Mouse (Mus musculus) liver, adult (tissue): Measurements from ENCODE around the gene Zkscan2.
A peak's percentile ranks its signal among the peaks of the same experiment; 100 is the strongest.

Experiments used
- GATA4 ChIP-seq: IDR thresholded peaks from 2 replicates; pipeline ENCODE4 v1.6.1; 2014; ENCODE audit warnings: mild to moderate bottlenecking, low read length; ENCODE audit not compliant: insufficient replicate concordance

Gene Zkscan2

GRCm38 (mm10) chr7:123500239-123501219, at the start of gene Zkscan2:
Gene Zkscan2 (minus strand): TSS chr7:123500449.
- TF ChIP-seq GATA4, result no peak

GRCm38 (mm10) chr7:123529190-123529589, 28.9 kb upstream of the Zkscan2 start:
- TF ChIP-seq GATA4, result no peak

GRCm38 (mm10) chr7:123525761-123526160, 25.5 kb upstream of the Zkscan2 start:
- TF ChIP-seq GATA4, result no peak

- no peak for TF ChIP-seq GATA4
These were observed 24.1 kb upstream of the Zkscan2 start for GRCm38 (mm10) chr7:123524218-123524861.

GRCm38 (mm10) chr7:123507946-123508345, 7.7 kb upstream of the Zkscan2 start:
- TF ChIP-seq GATA4, result no peak

GRCm38 (mm10) chr7:123503358-123503757, 3.1 kb upstream of the Zkscan2 start:
- no peak for TF ChIP-seq GATA4

- TF ChIP-seq GATA4, result no peak
These were observed 589 bp downstream of the Zkscan2 start for GRCm38 (mm10) chr7:123499481-123500238.

- TF ChIP-seq GATA4, result no peak
These were observed 12.5 kb downstream of the Zkscan2 start for GRCm38 (mm10) chr7:123487703-123488102.

GRCm38 (mm10) chr7:123467961-123468360, 32.3 kb downstream of the Zkscan2 start:
- no peak for TF ChIP-seq GATA4

- TF ChIP-seq GATA4, result no peak
These were observed 34.4 kb downstream of the Zkscan2 start for GRCm38 (mm10) chr7:123465692-123466387.

GRCm38 (mm10) chr7:123463569-123463968, 36.7 kb downstream of the Zkscan2 start:
- no peak for TF ChIP-seq GATA4

- TF ChIP-seq GATA4, result peak; percentile 58; the same call in 1 of the 2 replicates
These were observed 38.2 kb downstream of the Zkscan2 start, which contains the start of gene Aqp8 for GRCm38 (mm10) chr7:123462070-123462501. Gene Aqp8 (plus strand): TSS chr7:123462291.

GRCm38 (mm10) chr7:123461316-123461715, 38.9 kb downstream of the Zkscan2 start:
- TF ChIP-seq GATA4, result no peak

- TF ChIP-seq GATA4, result no peak
These were observed 41.0 kb downstream of the Zkscan2 start for GRCm38 (mm10) chr7:123459247-123459646.
